Mouse (Mus musculus) limb, embryonic 14.5 days (tissue): ENCODE measurements around the gene Tmem121. TPM values are rescaled to one million over a fixed set of nuclear protein-coding genes. Genes with fewer than 3 reads are reported as not detected.

ENCODE experiments used
- ATAC-seq: fragments of 200-750 bp; cut with Nextera tagmentation; 2 replicates; pipeline ENCODE4 v1.8.0; 2017; ENCODE audit warnings: low read depth, moderate number of reproducible peaks, moderate TSS enrichment; ENCODE audit not compliant: low FRiP score
- DNase-seq: peaks from one replicate; pipeline ENCODE4 v3.0.0-alpha.2; 2015; ENCODE audit warnings: low spot score
- H3K27ac ChIP-seq: fragments of 300-500 bp; sonication (generic); replicated peaks from 2 replicates; pipeline ENCODE4 v1.5.1; 2014; ENCODE audit warnings: low read depth, mild to moderate bottlenecking, low read length, moderate library complexity, mixed read lengths
- H3K27me3 ChIP-seq: fragments of 300-500 bp; sonication (generic); 2 replicates; pipeline ENCODE4 v1.6.1; 2014; ENCODE audit warnings: low read length, mixed read lengths; ENCODE audit not compliant: control insufficient read depth, insufficient read depth
- H3K36me3 ChIP-seq: fragments of 300-500 bp; sonication (generic); 2 replicates; pipeline ENCODE4 v1.6.1; 2014; ENCODE audit warnings: mild to moderate bottlenecking, low read length, moderate library complexity, mixed read lengths; ENCODE audit not compliant: control insufficient read depth, insufficient read depth
- H3K4me1 ChIP-seq: fragments of 300-500 bp; sonication (generic); 2 replicates; pipeline ENCODE4 v1.6.1; 2014; ENCODE audit warnings: antibody characterized with exemption, low read length, mixed read lengths; ENCODE audit not compliant: control insufficient read depth, insufficient read depth
- H3K4me2 ChIP-seq: fragments of 300-500 bp; sonication (generic); replicated peaks from 2 replicates; pipeline ENCODE4 v1.6.1; 2014; ENCODE audit warnings: low read depth, mild to moderate bottlenecking, low read length, moderate library complexity; ENCODE audit not compliant: severe bottlenecking
- H3K4me3 ChIP-seq: fragments of 300-500 bp; sonication (generic); replicated peaks from 2 replicates; pipeline ENCODE4 v1.5.1; 2014; ENCODE audit warnings: low read length
- H3K9ac ChIP-seq: fragments of 300-500 bp; sonication (generic); 2 replicates; pipeline ENCODE4 v1.6.1; 2014; ENCODE audit warnings: mild to moderate bottlenecking, low read depth, low read length, moderate library complexity; ENCODE audit not compliant: severe bottlenecking
- H3K9me3 ChIP-seq: fragments of 300-500 bp; sonication (generic); 2 replicates; pipeline ENCODE4 v1.6.1; 2016; ENCODE audit warnings: low read length; ENCODE audit not compliant: control insufficient read depth
- POLR2A ChIP-seq: fragments of 200-500 bp; IDR thresholded peaks from 2 replicates; pipeline ENCODE4 v1.8.0; 2012; ENCODE audit warnings: inconsistent platforms, mild to moderate bottlenecking, moderate library complexity, borderline replicate concordance; ENCODE audit not compliant: insufficient read depth, insufficient read length; ENCODE audit errors: extremely low read depth
- WGBS: fragments of 180-500 bp; shearing (Covaris S2); extraction: QIAGEN DNeasy Blood & Tissue Kit; methylation state at CpG from one replicate; pipeline ENCODE4 v1.1.7; 2014; 5-methylcytosine and 5-hydroxymethylcytosine counted together
- polyA plus RNA-seq, 2 experiments: library from polyadenylated mRNA; depleted of rRNA in 1 of 2; stranded (reverse) in 1 of 2; unstranded in 1 of 2; fragments of >200 nt; fragmentation: Nextera tagmentation in 1 of 2; extraction: Ambion mirVana in 1 of 2; gene quantifications; 2 replicates each; pipeline versions ENCODE4 v1.2.1 to v1.2.3; 2012 to 2014

The Tmem121 gene
- polyA plus RNA-seq, 2 experiments, result 10.1 to 29.6 TPM

DNA sequence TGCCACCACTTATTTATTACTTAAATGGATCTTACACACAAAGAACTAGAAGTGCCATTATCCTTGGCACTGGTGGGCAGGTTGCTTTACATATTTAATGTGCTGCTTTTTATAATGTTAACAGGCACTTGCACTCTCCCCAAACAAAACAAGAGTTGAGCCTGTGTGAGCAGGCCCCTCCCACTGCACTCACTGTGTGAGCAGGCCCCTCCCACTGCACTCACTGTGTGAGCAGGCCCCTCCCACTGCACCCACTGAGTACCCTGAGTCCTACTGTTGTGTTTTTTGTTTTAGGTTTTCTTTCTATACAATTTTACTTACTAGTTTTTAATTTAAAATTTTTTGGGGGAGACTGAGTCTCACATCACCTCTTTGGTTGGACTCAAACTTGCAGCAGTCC is 16.3 kb downstream of the Tmem121 start:
- no peak overlapping the region for H3K27ac ChIP-seq
- no peaks in the 10 kb centered on the region for H3K36me3 ChIP-seq
- no peak overlapping the region for H3K4me3 ChIP-seq
- H3K9ac ChIP-seq, result no peak overlapping the region
- no peak overlapping the region for H3K4me2 ChIP-seq
- no peak for TF ChIP-seq POLR2A
- no peaks in the 10 kb centered on the region for H3K9me3 ChIP-seq
- no peak for DNase-seq
- no peaks in the 10 kb centered on the region for H3K4me1 ChIP-seq
- ATAC-seq, result no peak
- H3K27me3 ChIP-seq, result no peaks in the 10 kb centered on the region

DNA sequence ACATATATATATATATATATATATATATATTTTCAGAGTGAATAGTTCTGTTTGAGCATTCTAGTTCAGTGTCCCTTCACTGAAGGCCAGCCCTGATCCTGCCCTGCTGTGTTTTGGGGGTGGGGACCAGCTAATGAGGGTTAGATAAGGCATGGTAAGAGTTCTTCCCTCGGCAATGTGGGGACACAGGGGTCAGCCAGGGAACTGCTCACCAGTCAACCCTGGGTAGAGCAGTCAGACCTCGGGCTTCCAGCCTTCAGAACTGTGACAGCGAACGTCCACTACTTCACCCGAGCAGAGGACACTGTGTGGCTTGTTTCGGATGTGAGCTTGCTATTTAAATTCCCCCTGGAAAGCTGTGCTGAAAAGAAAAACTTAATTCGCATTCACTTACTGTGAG is 17.8 kb downstream of the Tmem121 start:
- Histone ChIP-seq H3K4me2 (no peak overlapping the region), H3K36me3 (no peaks in the 10 kb centered on the region), H3K9me3 (no peaks in the 10 kb centered on the region), H3K4me3 (no peak overlapping the region), H3K27ac (no peak overlapping the region), H3K4me1 (no peaks in the 10 kb centered on the region), H3K9ac (no peak overlapping the region), H3K27me3 (no peaks in the 10 kb centered on the region)
- TF ChIP-seq POLR2A, result no peak
- no peak for DNase-seq
- ATAC-seq, result no peak
- 76% methylated on average over 7 of the region's 7 CpGs for WGBS

DNA sequence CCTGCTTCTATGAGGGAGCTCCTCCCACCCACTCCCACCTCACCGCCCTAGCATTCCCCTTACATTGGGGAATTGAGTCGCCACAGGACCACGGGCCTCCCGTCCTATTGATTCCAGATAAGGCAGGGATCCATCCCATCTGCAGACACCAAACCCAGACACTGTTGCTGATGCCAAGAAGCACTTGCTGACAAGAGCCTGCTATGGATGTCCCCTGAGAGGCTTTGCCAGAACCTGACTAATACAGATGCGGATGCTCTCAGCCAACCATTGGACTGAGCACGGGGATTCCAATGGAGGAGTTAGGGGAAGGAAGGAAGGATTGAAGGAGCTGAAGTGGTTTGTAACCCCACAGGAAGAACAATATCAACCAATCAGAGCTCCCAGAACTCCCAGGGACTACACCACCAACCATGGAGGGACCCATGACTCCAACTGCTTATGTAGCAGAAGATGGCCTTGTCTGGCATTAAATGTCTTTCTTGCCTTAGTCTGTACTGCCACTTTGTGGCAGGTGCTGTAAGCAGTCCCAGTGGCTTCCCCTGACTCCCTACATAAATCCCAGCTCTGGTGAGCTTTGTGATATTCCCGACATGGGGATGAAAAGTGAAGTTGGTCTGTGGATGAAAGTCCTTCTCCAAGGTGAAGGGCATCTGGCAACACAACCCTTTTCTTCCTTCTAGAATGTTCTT is 19.7 kb downstream of the Tmem121 start:
- Histone ChIP-seq H3K27me3 (no peaks in the 10 kb centered on the region), H3K36me3 (no peaks in the 10 kb centered on the region), H3K9ac (no peak overlapping the region), H3K4me2 (no peak overlapping the region), H3K9me3 (no peaks in the 10 kb centered on the region), H3K4me3 (no peak overlapping the region), H3K4me1 (no peaks in the 10 kb centered on the region), H3K27ac (no peak overlapping the region)
- no peak for TF ChIP-seq POLR2A
- ATAC-seq, result no peak
- DNase-seq, result no peak
- 84% methylated on average over 7 of the region's 7 CpGs for WGBS

GRCm38 (mm10) chr12:113207737-113208136 is 22.0 kb downstream of the Tmem121 start:
- 80% methylated on average over 6 of the region's 6 CpGs for WGBS
- H3K27ac ChIP-seq, result no peak overlapping the region
- DNase-seq (no peak), ATAC-seq (no peak)
- TF ChIP-seq POLR2A, result no peak
- no peaks in the 10 kb centered on the region for H3K9me3 ChIP-seq
- no peaks in the 10 kb centered on the region for H3K4me1 ChIP-seq
- H3K4me2 ChIP-seq, result no peak overlapping the region
- no peak overlapping the region for H3K9ac ChIP-seq
- no peak overlapping the region for H3K4me3 ChIP-seq
- H3K36me3 ChIP-seq, result no peaks in the 10 kb centered on the region
- no peaks in the 10 kb centered on the region for H3K27me3 ChIP-seq

GRCm38 (mm10) chr12:113210586-113211378 is 25.1 kb downstream of the Tmem121 start:
- WGBS, result 86% methylated on average over 17 of the region's 17 CpGs
- no peaks in the 10 kb centered on the region for H3K4me1 ChIP-seq
- no peak overlapping the region for H3K9ac ChIP-seq
- no peak overlapping the region for H3K27ac ChIP-seq
- no peak for ATAC-seq
- H3K27me3 ChIP-seq, result no peaks in the 10 kb centered on the region
- no peaks in the 10 kb centered on the region for H3K9me3 ChIP-seq
- TF ChIP-seq POLR2A, result no peak
- no peaks in the 10 kb centered on the region for H3K36me3 ChIP-seq
- peak; percentile 1 for DNase-seq
- no peak overlapping the region for H3K4me3 ChIP-seq
- H3K4me2 ChIP-seq, result no peak overlapping the region
